Mouse (Mus musculus) midbrain, embryonic 15.5 days (tissue): ENCODE measurements around the gene Gm20388. TPM values are rescaled to one million over a fixed set of nuclear protein-coding genes. Genes with fewer than 3 reads are reported as not detected.

ENCODE experiments used
- ATAC-seq: fragments of 200-750 bp; cut with Nextera tagmentation; replicated peaks from 2 replicates; pipeline ENCODE4 v1.8.0; 2017; ENCODE audit warnings: moderate TSS enrichment
- H3K27ac ChIP-seq: fragments of 300-500 bp; sonication (generic); 2 replicates; pipeline ENCODE4 v1.5.1; 2015; ENCODE audit warnings: mild to moderate bottlenecking, inconsistent platforms
- H3K27me3 ChIP-seq: fragments of 300-500 bp; sonication (generic); replicated peaks from 2 replicates; pipeline ENCODE4 v1.6.1; 2015; ENCODE audit warnings: inconsistent platforms
- H3K36me3 ChIP-seq: fragments of 300-500 bp; sonication (generic); replicated peaks from 2 replicates; pipeline ENCODE4 v1.6.1; 2015; ENCODE audit warnings: inconsistent platforms
- H3K4me1 ChIP-seq: fragments of 300-500 bp; sonication (generic); 2 replicates; pipeline ENCODE4 v1.6.1; 2015; ENCODE audit warnings: inconsistent platforms
- H3K4me2 ChIP-seq: fragments of 300-500 bp; sonication (generic); 2 replicates; pipeline ENCODE4 v1.6.1; 2015; ENCODE audit warnings: inconsistent platforms, mild to moderate bottlenecking, moderate library complexity
- H3K4me3 ChIP-seq: fragments of 300-500 bp; sonication (generic); 2 replicates; pipeline ENCODE4 v1.5.1; 2015; ENCODE audit warnings: mild to moderate bottlenecking, inconsistent platforms
- H3K9ac ChIP-seq: fragments of 300-500 bp; sonication (generic); 2 replicates; pipeline ENCODE4 v1.6.1; 2015; ENCODE audit warnings: mild to moderate bottlenecking, inconsistent platforms
- H3K9me3 ChIP-seq: fragments of 300-500 bp; sonication (generic); 2 replicates; pipeline ENCODE4 v1.6.1; 2016; ENCODE audit warnings: inconsistent platforms
- WGBS: fragments of 180-500 bp; shearing (Covaris S2); methylation state at CpG from one replicate; pipeline ENCODE4 v1.1.7; 2015; ENCODE audit warnings: mixed read lengths; 5-methylcytosine and 5-hydroxymethylcytosine counted together
- polyA plus RNA-seq: library from polyadenylated mRNA; unstranded; fragments of >200 nt; fragmentation: Nextera tagmentation; extraction: Ambion mirVana; gene quantifications from 2 replicates; pipeline ENCODE4 v1.2.1, GENCODE M21; 2015

Gene Gm20388
- polyA plus RNA-seq, 1 experiment from 2014 or later: 5.6 TPM

GRCm38 (mm10) chr8:121570335-121570734 lies 1659.7 kb downstream of the Gm20388 start:
- no peaks in the 10 kb centered on the region for H3K36me3 ChIP-seq
- no peaks in the 10 kb centered on the region for H3K9me3 ChIP-seq
- H3K4me3 ChIP-seq: no peak overlapping the region
- no peaks in the 10 kb centered on the region for H3K27me3 ChIP-seq
- no peak overlapping the region for H3K4me2 ChIP-seq
- WGBS: 86% methylated on average over 21 of the region's 21 CpGs
- no peak for ATAC-seq
- H3K9ac ChIP-seq: no peak overlapping the region
- H3K27ac ChIP-seq: no peak overlapping the region
- H3K4me1 ChIP-seq: peaks cover 10% of the 10 kb centered on the region; the same call in 1 of the 2 replicates

GRCm38 (mm10) chr8:121570801-121571200 lies 1660.2 kb downstream of the Gm20388 start:
- Histone ChIP-seq H3K4me1 (peaks cover 13% of the 10 kb centered on the region), H3K4me2 (no peak overlapping the region), H3K9ac (no peak overlapping the region), H3K4me3 (no peak overlapping the region), H3K36me3 (no peaks in the 10 kb centered on the region), H3K27me3 (no peaks in the 10 kb centered on the region), H3K9me3 (no peaks in the 10 kb centered on the region), H3K27ac (no peak overlapping the region)
- 88% methylated on average over 17 of the region's 17 CpGs for WGBS
- ATAC-seq: no peak

- Histone ChIP-seq H3K27me3 (no peaks in the 10 kb centered on the region), H3K9ac (no peak overlapping the region), H3K27ac (no peak overlapping the region), H3K4me3 (no peak overlapping the region), H3K4me1 (peaks cover 26% of the 10 kb centered on the region), H3K9me3 (no peaks in the 10 kb centered on the region), H3K36me3 (no peaks in the 10 kb centered on the region), H3K4me2 (no peak overlapping the region)
- 84% methylated on average over 7 of the region's 7 CpGs for WGBS
- ATAC-seq: no peak
Observed at GRCm38 (mm10) chr8:121572121-121572520, 1661.5 kb downstream of the Gm20388 start.

GRCm38 (mm10) chr8:121573275-121573674 lies 1662.6 kb downstream of the Gm20388 start:
- Histone ChIP-seq H3K27me3 (no peaks in the 10 kb centered on the region), H3K4me1 (peaks cover 32% of the 10 kb centered on the region), H3K9ac (no peak overlapping the region), H3K36me3 (no peaks in the 10 kb centered on the region), H3K4me2 (no peak overlapping the region), H3K9me3 (no peaks in the 10 kb centered on the region), H3K4me3 (no peak overlapping the region), H3K27ac (no peak overlapping the region)
- ATAC-seq: no peak
- 52% methylated on average over 3 of the region's 3 CpGs for WGBS

DNA sequence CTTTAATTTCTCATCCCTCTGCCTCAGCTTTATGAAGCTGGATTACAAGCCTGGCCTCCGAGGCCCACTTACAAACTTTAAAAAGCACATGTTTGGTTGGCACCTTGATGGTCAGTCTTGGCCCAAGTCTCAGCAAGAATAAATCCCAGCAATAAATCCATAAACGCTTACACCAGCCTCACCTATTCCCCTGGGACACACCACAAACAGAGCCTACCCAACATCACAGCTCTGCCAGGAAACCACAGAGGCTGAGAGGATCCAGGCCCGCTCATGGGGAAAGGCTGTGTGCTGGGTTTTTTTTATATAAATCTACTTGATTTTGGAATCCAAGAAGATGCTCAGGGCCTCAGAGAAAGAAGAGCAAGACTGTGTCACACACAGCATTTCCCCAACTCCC lies 1665.0 kb downstream of the Gm20388 start:
- Histone ChIP-seq H3K36me3 (no peaks in the 10 kb centered on the region), H3K9ac (no peak overlapping the region), H3K9me3 (no peaks in the 10 kb centered on the region), H3K27me3 (no peaks in the 10 kb centered on the region), H3K4me2 (no peak overlapping the region), H3K4me1 (peaks cover 32% of the 10 kb centered on the region), H3K27ac (no peak overlapping the region), H3K4me3 (no peak overlapping the region)
- WGBS: 81% methylated on average over 3 of the region's 3 CpGs
- ATAC-seq: no peak

DNA sequence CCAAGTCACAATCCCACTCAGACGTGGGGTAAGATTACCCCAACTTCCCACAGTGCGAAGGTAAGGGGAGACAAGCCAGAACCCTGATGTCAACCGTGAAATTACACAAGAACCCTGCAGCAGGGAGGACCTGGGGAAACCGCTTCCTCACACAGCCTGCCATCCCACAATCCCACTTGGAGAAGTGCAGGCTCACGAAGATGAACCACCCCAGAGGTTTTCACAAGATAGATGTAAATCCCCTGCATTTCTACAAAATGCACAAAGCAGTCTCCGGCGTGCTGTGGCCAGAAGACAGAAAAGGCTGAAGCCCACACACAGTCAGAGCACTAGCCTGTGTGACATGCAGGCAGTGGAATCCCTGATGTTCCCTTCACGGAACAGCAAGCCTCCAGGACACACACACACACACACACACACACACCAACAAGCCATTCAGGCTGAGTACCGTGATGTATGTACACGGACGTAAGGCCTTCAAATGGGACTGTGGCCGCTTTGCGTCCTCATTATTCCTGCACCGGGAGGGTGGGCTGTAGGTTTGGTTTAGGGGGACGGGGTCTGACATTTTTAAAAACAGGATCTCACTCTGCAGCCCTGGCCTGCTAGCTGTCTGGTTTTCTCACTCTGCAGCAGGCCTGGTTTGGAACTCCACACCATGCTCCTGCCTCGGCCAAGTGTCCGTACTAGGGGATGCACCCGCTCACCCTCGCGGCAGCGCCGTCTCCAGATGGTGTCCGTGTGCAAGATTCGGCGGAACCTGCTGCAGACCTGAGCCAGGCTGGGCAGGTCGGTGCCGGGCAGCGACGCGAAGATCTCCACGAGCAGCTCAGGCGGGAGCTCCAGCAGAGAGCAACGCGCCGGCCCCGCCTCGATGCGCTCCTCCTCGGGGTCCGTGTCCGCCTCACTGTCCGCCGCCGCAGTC lies 1667.4 kb downstream of the Gm20388 start:
- H3K27me3 ChIP-seq: no peaks in the 10 kb centered on the region
- H3K9ac ChIP-seq: peak overlapping the region; percentile 64
- peak overlapping the region; percentile 74 for H3K27ac ChIP-seq
- under 1% methylated on average over 41 of the region's 44 CpGs for WGBS
- peaks cover 32% of the 10 kb centered on the region for H3K4me1 ChIP-seq
- peak overlapping the region; percentile 64 for H3K4me3 ChIP-seq
- H3K36me3 ChIP-seq: no peaks in the 10 kb centered on the region
- peak; percentile 76 for ATAC-seq
- no peaks in the 10 kb centered on the region for H3K9me3 ChIP-seq
- H3K4me2 ChIP-seq: peak overlapping the region; percentile 72

DNA sequence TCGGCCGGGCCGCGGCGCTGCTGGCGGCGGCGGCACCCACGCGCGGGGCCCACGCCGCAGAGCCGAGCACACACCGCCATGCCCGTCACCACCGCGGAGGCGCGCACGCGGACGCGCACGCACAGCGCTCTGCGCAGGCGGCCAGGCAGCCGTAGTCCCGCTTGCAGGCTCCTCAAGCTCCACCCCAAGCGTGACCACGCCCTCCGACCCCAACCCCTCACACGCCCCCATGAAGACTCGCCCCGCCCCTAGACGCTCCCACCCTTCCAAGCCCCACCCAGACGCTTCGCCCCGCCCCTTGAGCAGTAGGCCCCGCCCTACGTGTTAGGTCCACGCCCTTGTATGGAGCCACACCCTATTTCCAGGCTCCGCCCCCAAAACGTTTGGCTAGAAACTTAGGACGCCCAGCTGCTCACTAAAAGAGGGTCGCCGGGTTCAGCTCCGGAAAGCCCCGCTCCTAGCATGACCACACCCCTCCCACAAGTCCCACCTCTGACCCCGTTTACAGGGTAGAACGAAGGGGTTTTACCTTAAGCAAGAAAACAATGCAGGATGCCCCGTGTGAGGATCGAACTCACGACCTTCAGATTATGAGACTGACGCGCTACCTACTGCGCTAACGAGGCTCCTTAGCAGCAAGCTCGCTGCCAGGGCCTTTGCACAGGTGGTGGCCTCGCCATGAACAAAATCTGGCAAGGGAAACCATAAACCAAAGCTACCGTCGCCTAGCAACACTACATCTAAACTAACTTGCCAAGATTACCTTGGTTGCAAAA lies 1668.2 kb downstream of the Gm20388 start, which contains the start of gene Fbxo31:
Gene Fbxo31 (minus strand): TSS at position 131 of the 776 bp plus-strand sequence.
- peak; percentile 93 for ATAC-seq
- peak within 1 kb of the TSS; percentile 72 for H3K4me2 ChIP-seq
- no peaks in the 10 kb centered on the region for H3K9me3 ChIP-seq
- H3K36me3 ChIP-seq: no peaks in the 10 kb centered on the region
- peak within 1 kb of the TSS; percentile 64 for H3K4me3 ChIP-seq
- WGBS: 1% methylated on average over 55 of the region's 63 CpGs
- H3K9ac ChIP-seq: peak within 1 kb of the TSS; percentile 64
- H3K27ac ChIP-seq: peak within 1 kb of the TSS; percentile 74
- peaks cover 30% of the 10 kb centered on the region for H3K4me1 ChIP-seq
- no peaks in the 10 kb centered on the region for H3K27me3 ChIP-seq

GRCm38 (mm10) chr8:121580465-121580864 lies 1669.8 kb downstream of the Gm20388 start:
- no peak overlapping the region for H3K27ac ChIP-seq
- 37% methylated on average over 9 of the region's 9 CpGs for WGBS
- H3K4me1 ChIP-seq: peaks cover 26% of the 10 kb centered on the region
- no peaks in the 10 kb centered on the region for H3K36me3 ChIP-seq
- ATAC-seq: no peak
- no peak overlapping the region for H3K4me2 ChIP-seq
- H3K4me3 ChIP-seq: no peak overlapping the region
- H3K9ac ChIP-seq: no peak overlapping the region
- no peaks in the 10 kb centered on the region for H3K27me3 ChIP-seq
- no peaks in the 10 kb centered on the region for H3K9me3 ChIP-seq

- 63% methylated on average over 8 of the region's 8 CpGs for WGBS
Observed at GRCm38 (mm10) chr8:121583653-121584052, 1673.0 kb downstream of the Gm20388 start.

GRCm38 (mm10) chr8:121584730-121585129 lies 1674.1 kb downstream of the Gm20388 start:
- Histone ChIP-seq H3K36me3 (no peaks in the 10 kb centered on the region), H3K9ac (no peak overlapping the region; the same call in 1 of the 2 replicates), H3K27me3 (no peaks in the 10 kb centered on the region), H3K4me3 (peak overlapping the region; percentile 52), H3K27ac (no peak overlapping the region; the same call in 1 of the 2 replicates), H3K4me2 (peak overlapping the region; percentile 59), H3K9me3 (no peaks in the 10 kb centered on the region), H3K4me1 (peaks cover 13% of the 10 kb centered on the region)
- ATAC-seq: no peak
- 41% methylated on average over 13 of the region's 13 CpGs for WGBS

More at GRCm38 (mm10) chr8:121583653-121584052, 1673.0 kb downstream of the Gm20388 start:
- Histone ChIP-seq H3K9ac (no peak overlapping the region), H3K9me3 (no peaks in the 10 kb centered on the region), H3K4me3 (no peak overlapping the region), H3K4me1 (peaks cover 8% of the 10 kb centered on the region; the same call in 1 of the 2 replicates), H3K36me3 (no peaks in the 10 kb centered on the region), H3K27ac (no peak overlapping the region), H3K4me2 (no peak overlapping the region), H3K27me3 (no peaks in the 10 kb centered on the region)
- ATAC-seq: no peak

- peak overlapping the region; percentile 59 for H3K27ac ChIP-seq
- H3K9ac ChIP-seq: peak overlapping the region; percentile 42
- peak overlapping the region; percentile 52 for H3K4me3 ChIP-seq
- H3K4me2 ChIP-seq: peak overlapping the region; percentile 59
- 1% methylated on average over 47 of the region's 47 CpGs for WGBS
- no peaks in the 10 kb centered on the region for H3K27me3 ChIP-seq
- peaks cover 14% of the 10 kb centered on the region for H3K4me1 ChIP-seq
- peak; percentile 95 for ATAC-seq
- H3K9me3 ChIP-seq: no peaks in the 10 kb centered on the region
- H3K36me3 ChIP-seq: no peaks in the 10 kb centered on the region
Observed at GRCm38 (mm10) chr8:121585159-121585825, 1674.7 kb downstream of the Gm20388 start.

- no peak overlapping the region for H3K27ac ChIP-seq
- H3K9ac ChIP-seq: no peak overlapping the region
- ATAC-seq: no peak
- peaks cover 34% of the 10 kb centered on the region for H3K4me1 ChIP-seq
- H3K4me3 ChIP-seq: no peak overlapping the region
- H3K27me3 ChIP-seq: no peaks in the 10 kb centered on the region
- H3K9me3 ChIP-seq: no peaks in the 10 kb centered on the region
- WGBS: 85% methylated on average over 4 of the region's 4 CpGs
- H3K4me2 ChIP-seq: no peak overlapping the region
- 0 out of 2 replicates have a peak, but pooled peaks cover 2% of the 10 kb centered on the region for H3K36me3 ChIP-seq
Observed at GRCm38 (mm10) chr8:121588750-121589149, 1678.1 kb downstream of the Gm20388 start.
